Mouse (Mus musculus) left cerebral cortex, adult 2 months (tissue): ENCODE results near the gene Psmb8. TPM values are rescaled to one million over a fixed set of nuclear protein-coding genes. Genes with fewer than 3 reads are reported as not detected.

Experiments used
- DNase-seq, 2 experiments: peaks; one replicate each; pipeline ENCODE4 v3.0.0; 2021 to 2022; ENCODE audit warnings: low spot score in 2 of 2, mixed read lengths in 1 of 2; ENCODE audit errors: extremely low spot score in 1 of 2
- H3K27ac ChIP-seq: fragments of 200-600 bp; 2 replicates; pipeline ENCODE4 v1.8.1; 2022
- H3K4me3 ChIP-seq: fragments of 200-600 bp; 2 replicates; pipeline ENCODE4 v1.8.1; 2022
- CTCF ChIP-seq: fragments of 200-600 bp; IDR thresholded peaks from 2 replicates; pipeline ENCODE4 v1.8.1; 2022; ENCODE audit warnings: antibody characterized with exemption, mild to moderate bottlenecking, moderate library complexity
- intact Hi-C: fragments of 180-260 bp; cut with DNase I; formaldehyde crosslinking; loops from one replicate; pipeline ENCODE4 v1.15.1; 2025
- total RNA-seq, 2 experiments: library from RNA; stranded (reverse); gene quantifications; 2 replicates each; pipeline ENCODE4 v1.2.3; 2021

Psmb8 gene
- total RNA-seq, 2 experiments from 2014 or later = 2.0 to 3.2 TPM

GRCm38 (mm10) chr17:34179019-34179418 is 18.5 kb upstream of the Psmb8 start:
- intact Hi-C loops = no loop called here
- TF ChIP-seq CTCF = no peak
- no peak overlapping the region for H3K27ac ChIP-seq
- no peak for DNase-seq
- H3K4me3 ChIP-seq = no peak overlapping the region

- no peak for DNase-seq
- H3K4me3 ChIP-seq = no peak overlapping the region
- no peak for TF ChIP-seq CTCF
- intact Hi-C loops = no loop called here
- no peak overlapping the region for H3K27ac ChIP-seq
Observed at GRCm38 (mm10) chr17:34179913-34180859, 17.3 kb upstream of the Psmb8 start.

GRCm38 (mm10) chr17:34183564-34184219 is 13.8 kb upstream of the Psmb8 start:
- Histone ChIP-seq H3K27ac (no peak overlapping the region), H3K4me3 (no peak overlapping the region)
- TF ChIP-seq CTCF = no peak
- intact Hi-C loops = no loop called here
- no peak for DNase-seq

- TF ChIP-seq CTCF = no peak
- no peak overlapping the region for H3K27ac ChIP-seq
- DNase-seq = no peak
- H3K4me3 ChIP-seq = no peak overlapping the region
- intact Hi-C loops = no loop called here
Observed at GRCm38 (mm10) chr17:34185526-34185925, 12.0 kb upstream of the Psmb8 start.

GRCm38 (mm10) chr17:34186885-34187260 is 10.6 kb upstream of the Psmb8 start:
- intact Hi-C loops = no loop called here
- TF ChIP-seq CTCF = no peak
- no peak for DNase-seq
- Histone ChIP-seq H3K4me3 (peak overlapping the region; percentile 68), H3K27ac (peak overlapping the region; percentile 42)

GRCm38 (mm10) chr17:34187261-34187916 is 10.1 kb upstream of the Psmb8 start, which contains the start of the genes Tap1 and Psmb9:
Gene Tap1, plus strand, starts transcription at chr17:34187553.
Gene Psmb9, minus strand, starts transcription at chr17:34187764.
- peak within 1 kb of the TSS; percentile 42 for H3K27ac ChIP-seq
- intact Hi-C loops = no loop called here
- H3K4me3 ChIP-seq = peak within 1 kb of the TSS; percentile 68
- DNase-seq = peak; percentile 95
- TF ChIP-seq CTCF = no peak

- DNase-seq = no peak
- peak overlapping the region; percentile 68 for H3K4me3 ChIP-seq
- TF ChIP-seq CTCF = no peak
- intact Hi-C loops = no loop called here
- H3K27ac ChIP-seq = peak overlapping the region; percentile 42; the same call in 1 of the 2 replicates
Observed at GRCm38 (mm10) chr17:34188010-34188409, 9.5 kb upstream of the Psmb8 start.

GRCm38 (mm10) chr17:34188986-34189385 is 8.5 kb upstream of the Psmb8 start:
- Histone ChIP-seq H3K27ac (no peak overlapping the region), H3K4me3 (no peak overlapping the region)
- no peak for TF ChIP-seq CTCF
- DNase-seq = no peak
- intact Hi-C loops = no loop called here

GRCm38 (mm10) chr17:34192852-34193251 is 4.7 kb upstream of the Psmb8 start:
- no peak for DNase-seq
- Histone ChIP-seq H3K4me3 (no peak overlapping the region), H3K27ac (no peak overlapping the region)
- intact Hi-C loops = no loop called here
- no peak for TF ChIP-seq CTCF

GRCm38 (mm10) chr17:34193468-34193867 is 4.1 kb upstream of the Psmb8 start:
- no peak overlapping the region for H3K27ac ChIP-seq
- H3K4me3 ChIP-seq = no peak overlapping the region
- TF ChIP-seq CTCF = no peak
- no peak for DNase-seq
- intact Hi-C loops = no loop called here

GRCm38 (mm10) chr17:34194723-34195122 is 2.8 kb upstream of the Psmb8 start:
- no peak for DNase-seq
- TF ChIP-seq CTCF = no peak
- no peak overlapping the region for H3K4me3 ChIP-seq
- intact Hi-C loops = no loop called here
- H3K27ac ChIP-seq = no peak overlapping the region

GRCm38 (mm10) chr17:34196491-34196890 is 1.0 kb upstream of the Psmb8 start:
- no peak for TF ChIP-seq CTCF
- no peak overlapping the region for H3K4me3 ChIP-seq
- no peak overlapping the region for H3K27ac ChIP-seq
- intact Hi-C loops = no loop called here
- no peak for DNase-seq
